Mouse (Mus musculus) bone marrow macrophage, adult 2 months (primary cell): ENCODE data around the gene Prickle2. TPM values are rescaled to one million over a fixed set of nuclear protein-coding genes. Genes with fewer than 3 reads are reported as not detected.

Source experiments
- H3K27ac ChIP-seq: 2 replicates; pipeline ENCODE4 v1.5.1; 2012; ENCODE audit warnings: low read depth, low read length; ENCODE audit not compliant: insufficient read depth
- H3K4me1 ChIP-seq: 2 replicates; pipeline ENCODE4 v1.6.1; 2012; ENCODE audit warnings: low read length; ENCODE audit not compliant: control insufficient read depth, insufficient read depth
- H3K4me3 ChIP-seq: 2 replicates; pipeline ENCODE4 v1.5.1; 2012; ENCODE audit warnings: mild to moderate bottlenecking, low read length, moderate library complexity; ENCODE audit not compliant: insufficient read depth
- CTCF ChIP-seq: IDR thresholded peaks from 2 replicates; pipeline ENCODE4 v1.5.1; 2012; ENCODE audit warnings: low read depth, mild to moderate bottlenecking, low read length, moderate library complexity
- POLR2A ChIP-seq: IDR thresholded peaks from 2 replicates; pipeline ENCODE4 v1.6.1; 2012; ENCODE audit warnings: mild to moderate bottlenecking, low read depth, low read length, borderline replicate concordance
- polyA plus RNA-seq: library from polyadenylated mRNA; stranded (reverse); fragments of >200 nt; gene quantifications from 2 replicates; pipeline ENCODE4 v1.2.4, GENCODE M21; 2012; ENCODE audit not compliant: missing spikeins, insufficient read depth, insufficient read length

The Prickle2 gene
- polyA plus RNA-seq, 1 experiment: 1.6 TPM

DNA sequence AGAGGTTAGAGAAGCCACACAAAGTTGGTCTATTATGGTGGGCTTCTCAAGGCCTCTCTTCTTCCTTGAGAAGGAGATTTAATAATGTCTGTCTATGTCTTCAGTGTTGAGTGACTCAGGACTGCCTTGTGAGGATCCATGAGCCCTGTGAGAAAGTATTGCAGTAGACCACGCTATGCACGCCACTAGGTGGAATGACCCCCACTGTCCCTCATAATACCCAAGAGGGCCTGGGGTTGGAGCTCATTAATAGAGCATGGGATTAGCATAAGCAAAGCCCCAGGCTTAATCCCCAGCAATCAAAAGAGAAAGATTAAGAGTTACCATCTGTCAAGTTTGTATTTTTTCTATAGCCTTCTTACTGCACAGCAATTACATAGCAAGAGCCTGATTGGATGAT, 180.3 kb downstream of the Prickle2 start:
- TF ChIP-seq POLR2A (no peak), CTCF (no peak)
- Histone ChIP-seq H3K4me3 (no peak overlapping the region), H3K27ac (no peak overlapping the region), H3K4me1 (no peaks in the 10 kb centered on the region)

DNA sequence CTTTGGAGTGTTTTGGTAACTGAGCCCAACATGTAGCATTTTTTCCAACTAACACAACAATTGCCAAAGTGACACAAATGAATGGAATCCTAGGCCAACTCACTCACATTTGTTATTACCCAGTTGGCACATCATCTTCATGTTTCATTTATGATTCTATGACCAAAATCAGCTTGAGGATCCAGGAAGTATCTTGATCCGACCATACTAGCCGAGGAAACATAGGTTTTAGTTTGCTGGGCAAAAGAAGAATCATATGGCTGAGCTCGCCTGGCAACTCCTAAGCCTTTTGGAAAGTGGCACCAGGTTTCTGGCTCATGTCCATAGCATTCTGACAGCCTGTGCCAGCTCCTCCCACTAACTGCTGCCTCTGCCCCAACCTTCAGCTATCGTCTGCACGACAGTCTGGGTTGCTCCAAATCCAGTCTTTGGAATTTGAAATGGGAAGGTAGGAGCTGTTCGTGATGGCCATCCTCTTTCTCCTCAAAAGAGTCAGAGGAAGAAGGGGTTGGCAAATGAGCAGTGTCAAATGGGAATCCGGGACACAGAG, 184.4 kb downstream of the Prickle2 start:
- Histone ChIP-seq H3K27ac (no peak overlapping the region), H3K4me3 (no peak overlapping the region), H3K4me1 (no peaks in the 10 kb centered on the region)
- TF ChIP-seq CTCF (no peak), POLR2A (no peak)

DNA sequence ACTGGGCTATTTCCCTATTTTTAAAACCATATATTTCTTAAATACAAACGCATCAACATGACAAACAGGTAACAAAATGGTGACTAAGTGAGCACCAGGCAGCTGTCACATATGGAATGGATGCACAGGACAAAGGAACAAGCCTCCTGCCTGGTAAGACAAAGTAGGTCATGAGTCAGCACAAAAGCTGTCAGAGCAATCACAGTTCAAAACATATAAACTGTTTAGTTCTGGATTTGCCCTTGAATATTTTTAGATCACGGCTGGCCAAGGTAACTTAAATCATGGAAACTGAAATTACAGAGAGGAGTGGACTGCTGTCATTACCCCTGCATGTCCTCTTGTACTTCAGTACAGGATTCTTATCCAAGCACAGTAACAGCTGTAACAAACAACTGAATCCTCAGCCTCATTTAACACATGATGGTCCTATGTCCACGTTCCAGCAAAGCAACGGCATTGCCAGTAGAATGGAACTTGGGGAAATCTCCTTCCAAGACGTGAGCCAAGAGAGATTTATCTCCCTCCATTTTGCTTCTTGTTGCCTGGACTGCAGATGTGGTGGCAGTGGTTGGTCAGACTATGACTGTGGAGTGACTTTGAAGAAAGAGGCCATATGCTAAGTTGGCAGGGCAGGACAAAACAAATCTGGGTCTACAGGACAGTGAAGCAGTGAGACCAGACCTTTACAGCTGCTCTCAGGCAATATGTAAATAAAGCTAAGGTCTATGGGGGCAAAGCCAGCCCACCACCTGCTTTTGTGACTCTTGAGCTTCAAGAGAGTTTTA, 185.7 kb downstream of the Prickle2 start:
- Histone ChIP-seq H3K4me3 (no peak overlapping the region), H3K27ac (no peak overlapping the region), H3K4me1 (no peaks in the 10 kb centered on the region)
- TF ChIP-seq CTCF (no peak), POLR2A (no peak)

DNA sequence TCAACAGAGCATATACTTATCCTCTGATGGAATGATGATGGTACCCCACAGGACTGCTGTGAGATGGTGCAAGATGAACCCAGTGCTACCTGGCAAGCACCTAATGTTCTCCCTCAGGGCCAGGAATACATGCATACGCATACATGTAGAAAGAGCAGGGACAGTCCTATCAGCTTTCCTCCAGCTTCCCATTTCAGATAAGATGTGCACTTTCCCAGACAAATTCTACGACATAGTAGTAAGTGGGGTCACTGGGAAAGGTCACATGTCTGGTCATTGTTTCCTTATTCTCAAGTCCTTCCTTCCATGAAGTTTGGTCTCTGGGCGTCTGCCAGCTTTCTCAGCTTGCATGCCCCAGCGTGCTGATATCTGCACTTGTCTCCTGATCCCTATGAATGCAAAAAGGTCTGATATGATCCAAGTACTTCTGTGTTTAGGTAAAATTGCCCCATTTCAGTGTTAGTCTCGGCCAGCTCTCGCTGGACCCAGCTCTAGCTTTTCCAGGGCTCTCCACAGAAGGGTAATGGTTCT, 187.5 kb downstream of the Prickle2 start:
- H3K4me3 ChIP-seq: no peak overlapping the region
- TF ChIP-seq CTCF: no peak
- TF ChIP-seq POLR2A: no peak
- no peak overlapping the region for H3K27ac ChIP-seq
- no peaks in the 10 kb centered on the region for H3K4me1 ChIP-seq

DNA sequence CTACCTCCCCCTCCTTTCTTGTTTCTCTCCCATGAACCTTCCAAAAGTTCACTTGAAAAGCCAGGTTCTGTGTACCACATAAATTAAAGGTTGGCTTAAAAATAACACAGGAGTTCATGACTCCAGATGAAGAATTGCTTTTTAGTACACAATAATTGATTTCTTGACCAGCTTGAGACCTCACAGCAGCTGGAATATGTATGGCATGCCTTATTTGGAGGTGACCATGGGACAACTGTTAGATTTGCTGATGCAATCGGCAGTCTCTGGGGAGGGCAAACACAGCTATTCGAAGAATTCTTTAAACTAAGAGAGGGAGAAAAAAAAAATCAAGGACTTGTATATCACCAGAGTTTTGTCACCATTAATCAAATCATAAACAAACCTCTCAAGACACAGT, 189.0 kb downstream of the Prickle2 start:
- TF ChIP-seq CTCF (no peak), POLR2A (no peak)
- Histone ChIP-seq H3K27ac (no peak overlapping the region), H3K4me1 (no peaks in the 10 kb centered on the region), H3K4me3 (no peak overlapping the region)

DNA sequence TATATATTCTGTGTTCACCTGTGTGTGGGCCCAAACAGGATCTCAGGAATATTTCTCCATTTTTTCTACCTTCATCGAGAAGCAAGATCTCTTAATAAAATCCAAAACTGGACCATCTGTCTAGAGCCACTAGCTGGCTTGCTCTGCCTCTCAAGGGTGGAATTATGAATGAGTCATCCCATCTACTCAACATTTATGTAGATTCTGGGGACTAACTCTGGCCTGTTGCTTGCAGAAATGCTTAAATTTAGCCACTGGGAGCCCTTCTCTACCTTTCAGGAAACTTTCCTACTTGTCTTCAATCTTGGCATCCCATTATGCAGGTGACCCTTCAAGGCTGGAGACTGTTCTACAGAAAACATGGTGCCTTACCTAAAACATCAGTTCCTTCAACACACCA, 194.0 kb downstream of the Prickle2 start:
- no peak overlapping the region for H3K4me3 ChIP-seq
- no peaks in the 10 kb centered on the region for H3K4me1 ChIP-seq
- no peak overlapping the region for H3K27ac ChIP-seq
- TF ChIP-seq CTCF: no peak
- no peak for TF ChIP-seq POLR2A

DNA sequence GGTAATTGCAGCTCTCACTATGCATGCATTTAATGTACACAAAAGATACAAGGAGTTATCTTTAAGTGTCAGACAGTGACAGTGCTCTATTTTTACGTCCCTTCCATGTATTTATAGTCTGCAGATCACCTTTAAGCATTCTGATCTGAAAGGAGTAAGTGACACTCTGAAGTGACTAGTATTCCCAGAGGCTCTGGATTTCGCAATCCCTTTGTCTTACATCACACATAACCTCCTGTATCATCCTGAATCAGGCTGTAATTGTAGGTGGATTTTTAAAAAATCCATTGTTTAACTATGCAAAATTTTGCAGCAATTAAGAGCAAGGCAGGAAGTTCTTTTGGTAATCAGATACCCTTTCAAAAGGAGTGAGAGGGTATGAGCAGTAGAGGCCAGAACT, 196.2 kb downstream of the Prickle2 start:
- no peaks in the 10 kb centered on the region for H3K4me1 ChIP-seq
- H3K27ac ChIP-seq: no peak overlapping the region
- no peak for TF ChIP-seq POLR2A
- TF ChIP-seq CTCF: no peak
- H3K4me3 ChIP-seq: no peak overlapping the region

DNA sequence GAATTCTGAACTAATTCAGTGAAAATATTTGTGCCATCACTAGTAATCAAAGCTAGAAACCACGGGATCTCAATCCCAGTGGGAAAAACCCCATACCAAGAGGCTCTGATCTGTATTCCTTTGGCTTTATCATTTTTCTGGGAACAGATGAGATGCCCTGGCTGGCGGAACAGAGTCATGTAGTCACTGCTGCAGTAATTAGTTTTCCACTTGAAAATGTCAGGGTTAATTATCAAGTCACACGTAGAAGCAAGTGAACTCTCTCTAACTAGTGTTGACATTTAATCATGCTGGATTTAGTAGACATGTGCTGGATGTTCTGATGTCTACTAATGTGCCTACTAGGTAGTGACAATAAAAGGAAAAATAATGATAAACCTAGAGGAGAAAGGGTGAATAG, 199.7 kb downstream of the Prickle2 start:
- H3K4me1 ChIP-seq: no peaks in the 10 kb centered on the region
- no peak overlapping the region for H3K4me3 ChIP-seq
- TF ChIP-seq POLR2A (no peak), CTCF (no peak)
- H3K27ac ChIP-seq: no peak overlapping the region

DNA sequence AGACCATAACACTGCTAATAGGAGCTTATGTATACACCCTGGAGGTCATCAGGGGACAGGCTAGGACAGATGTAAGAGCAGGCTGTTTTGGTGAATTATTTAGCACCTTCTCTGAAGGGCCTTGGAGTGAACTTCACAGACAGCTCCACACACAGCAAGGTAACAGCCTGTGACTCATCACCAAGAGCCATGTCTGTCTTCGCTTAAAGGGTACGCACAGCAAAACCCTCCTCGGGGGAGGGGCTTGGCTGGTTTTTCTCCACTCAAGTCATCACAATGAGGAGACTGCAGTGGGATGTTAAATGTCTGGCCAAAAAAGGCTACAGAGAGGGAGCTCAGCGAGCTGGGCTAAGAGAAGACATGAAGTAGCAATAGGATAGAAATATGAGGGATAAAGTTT, 206.5 kb downstream of the Prickle2 start:
- TF ChIP-seq CTCF (no peak), POLR2A (no peak)
- Histone ChIP-seq H3K4me1 (no peaks in the 10 kb centered on the region), H3K27ac (no peak overlapping the region), H3K4me3 (no peak overlapping the region)

DNA sequence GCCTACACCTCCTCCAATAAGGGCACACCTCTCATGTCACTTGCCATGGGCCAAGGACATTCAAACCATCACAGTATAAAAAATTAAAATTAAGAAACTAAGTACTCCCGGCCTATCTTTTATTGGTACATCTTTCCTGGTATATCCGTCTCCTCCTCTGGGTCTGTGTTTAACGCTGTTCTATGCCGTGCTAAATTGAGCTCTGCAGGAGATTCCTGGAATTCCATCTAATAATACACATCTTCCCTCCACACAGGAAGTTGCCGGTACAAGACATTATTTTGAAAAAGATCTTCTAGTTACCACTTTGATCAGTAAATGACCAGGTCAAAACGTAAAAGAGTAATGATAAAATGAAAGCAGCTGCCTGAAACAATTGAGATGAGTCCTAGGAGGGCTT, 207.4 kb downstream of the Prickle2 start:
- Histone ChIP-seq H3K4me1 (no peaks in the 10 kb centered on the region), H3K4me3 (no peak overlapping the region), H3K27ac (no peak overlapping the region)
- TF ChIP-seq CTCF: no peak
- no peak for TF ChIP-seq POLR2A
